Mouse (Mus musculus) olfactory bulb, adult 2 months (tissue): ENCODE data around the gene S1pr3.

ENCODE experiments used
- CTCF ChIP-seq: fragments of 200-500 bp; IDR thresholded peaks from 2 replicates; pipeline ENCODE4 v1.5.1; 2012; ENCODE audit warnings: low read depth, mild to moderate bottlenecking, low read length, moderate library complexity; ENCODE audit not compliant: insufficient read depth
- POLR2A ChIP-seq: fragments of 200-500 bp; IDR thresholded peaks from 2 replicates; pipeline ENCODE4 v1.6.1; 2012; ENCODE audit warnings: mild to moderate bottlenecking, low read depth, low read length, moderate library complexity; ENCODE audit not compliant: insufficient read depth

GRCm38 (mm10) chr13:51419501-51419900 is 11.1 kb downstream of the S1pr3 start:
- TF ChIP-seq CTCF = no peak
- no peak for TF ChIP-seq POLR2A
